Mouse (Mus musculus) midbrain, embryonic 16.5 days (tissue): ENCODE data around the gene Ccnf. TPM values are rescaled to one million over a fixed set of nuclear protein-coding genes. Genes with fewer than 3 reads are reported as not detected.

Experiments used
- ATAC-seq: fragments of 200-750 bp; cut with Nextera tagmentation; 2 replicates; pipeline ENCODE4 v1.8.0; 2017; ENCODE audit warnings: moderate TSS enrichment
- H3K27ac ChIP-seq: fragments of 300-500 bp; sonication (generic); 2 replicates; pipeline ENCODE4 v1.5.1; 2014; ENCODE audit warnings: mild to moderate bottlenecking, low read length, mixed read lengths
- H3K27me3 ChIP-seq: fragments of 300-500 bp; sonication (generic); 2 replicates; pipeline ENCODE4 v1.6.1; 2014; ENCODE audit warnings: low read depth, low read length, mixed read lengths; ENCODE audit not compliant: control insufficient read depth, insufficient read depth
- H3K36me3 ChIP-seq: fragments of 300-500 bp; sonication (generic); 2 replicates; pipeline ENCODE4 v1.6.1; 2014; ENCODE audit warnings: mild to moderate bottlenecking, low read length, moderate library complexity, mixed read lengths; ENCODE audit not compliant: control insufficient read depth, insufficient read depth
- H3K4me1 ChIP-seq: fragments of 300-500 bp; sonication (generic); 2 replicates; pipeline ENCODE4 v1.6.1; 2014; ENCODE audit warnings: mild to moderate bottlenecking, low read length, mixed read lengths; ENCODE audit not compliant: control insufficient read depth, insufficient read depth
- H3K4me2 ChIP-seq: fragments of 300-500 bp; sonication (generic); 2 replicates; pipeline ENCODE4 v1.6.1; 2014; ENCODE audit warnings: mild to moderate bottlenecking, low read length, mixed read lengths
- H3K4me3 ChIP-seq: fragments of 300-500 bp; sonication (generic); 2 replicates; pipeline ENCODE4 v1.5.1; 2014; ENCODE audit warnings: low read depth, mild to moderate bottlenecking, low read length, moderate library complexity, mixed read lengths
- H3K9ac ChIP-seq: fragments of 300-500 bp; sonication (generic); 2 replicates; pipeline ENCODE4 v1.6.1; 2014; ENCODE audit warnings: low read depth, low read length, mixed read lengths
- H3K9me3 ChIP-seq: fragments of 300-500 bp; sonication (generic); replicated peaks from 2 replicates; pipeline ENCODE4 v1.6.1; 2014; ENCODE audit warnings: mild to moderate bottlenecking, low read length, mixed read lengths; ENCODE audit not compliant: control insufficient read depth, poor library complexity, severe bottlenecking
- WGBS: fragments of 180-500 bp; shearing (Covaris S2); extraction: QIAGEN DNeasy Blood & Tissue Kit; methylation state at CpG from one replicate; pipeline ENCODE4 v1.1.7; 2014; 5-methylcytosine and 5-hydroxymethylcytosine counted together
- polyA plus RNA-seq: library from polyadenylated mRNA; unstranded; fragments of >200 nt; fragmentation: Nextera tagmentation; extraction: Ambion mirVana; gene quantifications from 2 replicates; pipeline ENCODE4 v1.2.1, GENCODE M21; 2015

Gene Ccnf
- polyA plus RNA-seq, 1 experiment from 2014 or later, result 12.7 TPM

- Histone ChIP-seq H3K4me1 (no peaks in the 10 kb centered on the region), H3K36me3 (no peaks in the 10 kb centered on the region), H3K4me2 (no peak overlapping the region), H3K4me3 (no peak overlapping the region), H3K9ac (no peak overlapping the region), H3K27ac (no peak overlapping the region), H3K27me3 (no peaks in the 10 kb centered on the region), H3K9me3 (0 out of 2 replicates have a peak, but pooled peaks cover 2% of the 10 kb centered on the region)
- no peak for ATAC-seq
- 72% methylated on average over 2 of the region's 2 CpGs for WGBS
Measured at GRCm38 (mm10) chr17:24264766-24265165, 13.5 kb upstream of the Ccnf start.

GRCm38 (mm10) chr17:24260516-24260915 is 9.2 kb upstream of the Ccnf start:
- H3K27ac ChIP-seq, result no peak overlapping the region
- 0 out of 2 replicates have a peak, but pooled peaks cover 2% of the 10 kb centered on the region for H3K9me3 ChIP-seq
- H3K4me1 ChIP-seq, result no peaks in the 10 kb centered on the region
- H3K9ac ChIP-seq, result no peak overlapping the region
- 79% methylated on average over 4 of the region's 4 CpGs for WGBS
- H3K36me3 ChIP-seq, result no peaks in the 10 kb centered on the region
- no peak for ATAC-seq
- H3K4me2 ChIP-seq, result no peak overlapping the region
- no peaks in the 10 kb centered on the region for H3K27me3 ChIP-seq
- no peak overlapping the region for H3K4me3 ChIP-seq

GRCm38 (mm10) chr17:24259702-24260101 is 8.4 kb upstream of the Ccnf start:
- no peak overlapping the region for H3K9ac ChIP-seq
- H3K36me3 ChIP-seq, result no peaks in the 10 kb centered on the region
- no peak overlapping the region for H3K4me2 ChIP-seq
- no peaks in the 10 kb centered on the region for H3K4me1 ChIP-seq
- WGBS, result 82% methylated on average over 5 of the region's 5 CpGs
- H3K9me3 ChIP-seq, result 0 out of 2 replicates have a peak, but pooled peaks cover 2% of the 10 kb centered on the region
- no peaks in the 10 kb centered on the region for H3K27me3 ChIP-seq
- H3K27ac ChIP-seq, result no peak overlapping the region
- ATAC-seq, result no peak
- no peak overlapping the region for H3K4me3 ChIP-seq

GRCm38 (mm10) chr17:24258981-24259380 is 7.7 kb upstream of the Ccnf start:
- WGBS, result 76% methylated on average over 4 of the region's 4 CpGs
- no peak for ATAC-seq

GRCm38 (mm10) chr17:24252329-24252728 is 1.0 kb upstream of the Ccnf start:
- H3K27me3 ChIP-seq, result no peaks in the 10 kb centered on the region
- no peak overlapping the region for H3K4me2 ChIP-seq
- no peaks in the 10 kb centered on the region; the same call in 1 of the 2 replicates for H3K36me3 ChIP-seq
- H3K4me3 ChIP-seq, result no peak overlapping the region
- no peak overlapping the region for H3K9ac ChIP-seq
- no peaks in the 10 kb centered on the region for H3K9me3 ChIP-seq
- WGBS, result 94% methylated on average over 2 of the region's 2 CpGs
- no peak for ATAC-seq
- no peak overlapping the region for H3K27ac ChIP-seq
- H3K4me1 ChIP-seq, result peaks cover 7% of the 10 kb centered on the region

More at GRCm38 (mm10) chr17:24258981-24259380, 7.7 kb upstream of the Ccnf start:
- Histone ChIP-seq H3K9ac (no peak overlapping the region), H3K9me3 (0 out of 2 replicates have a peak, but pooled peaks cover under 1% of the 10 kb centered on the region), H3K27me3 (no peaks in the 10 kb centered on the region), H3K4me2 (no peak overlapping the region), H3K27ac (no peak overlapping the region), H3K4me1 (no peaks in the 10 kb centered on the region), H3K4me3 (no peak overlapping the region), H3K36me3 (no peaks in the 10 kb centered on the region)

GRCm38 (mm10) chr17:24250988-24251319 is 330 bp downstream of the Ccnf start:
- Histone ChIP-seq H3K4me3 (peak overlapping the region; percentile 73), H3K9ac (peak overlapping the region; percentile 79), H3K27ac (peak overlapping the region; percentile 67), H3K36me3 (no peaks in the 10 kb centered on the region; the same call in 1 of the 2 replicates), H3K4me1 (peaks cover 7% of the 10 kb centered on the region), H3K27me3 (no peaks in the 10 kb centered on the region), H3K9me3 (no peaks in the 10 kb centered on the region), H3K4me2 (peak overlapping the region; percentile 92)
- no peak for ATAC-seq
- under 1% methylated on average over 32 of the region's 32 CpGs for WGBS

GRCm38 (mm10) chr17:24248641-24249040 is 2.6 kb downstream of the Ccnf start:
- Histone ChIP-seq H3K4me3 (no peak overlapping the region), H3K27ac (no peak overlapping the region), H3K9me3 (no peaks in the 10 kb centered on the region), H3K4me1 (peaks cover 7% of the 10 kb centered on the region), H3K36me3 (peaks cover 7% of the 10 kb centered on the region), H3K9ac (no peak overlapping the region), H3K27me3 (no peaks in the 10 kb centered on the region), H3K4me2 (no peak overlapping the region)
- no peak for ATAC-seq
- WGBS, result 97% methylated on average over 2 of the region's 2 CpGs

- Histone ChIP-seq H3K9ac (no peak overlapping the region), H3K27me3 (no peaks in the 10 kb centered on the region), H3K27ac (no peak overlapping the region), H3K36me3 (peaks cover 22% of the 10 kb centered on the region), H3K9me3 (no peaks in the 10 kb centered on the region), H3K4me3 (no peak overlapping the region), H3K4me1 (no peaks in the 10 kb centered on the region), H3K4me2 (no peak overlapping the region)
- WGBS, result over 99% methylated on average over 8 of the region's 8 CpGs
- ATAC-seq, result no peak
Measured at GRCm38 (mm10) chr17:24244061-24244460, 7.2 kb downstream of the Ccnf start.

- H3K36me3 ChIP-seq, result peaks cover 22% of the 10 kb centered on the region
Measured at GRCm38 (mm10) chr17:24243311-24243969, 7.8 kb downstream of the Ccnf start.

More at GRCm38 (mm10) chr17:24243311-24243969, 7.8 kb downstream of the Ccnf start:
- ATAC-seq, result no peak
- WGBS, result 84% methylated on average over 4 of the region's 4 CpGs
- Histone ChIP-seq H3K4me2 (no peak overlapping the region), H3K27ac (no peak overlapping the region), H3K27me3 (no peaks in the 10 kb centered on the region), H3K9me3 (no peaks in the 10 kb centered on the region), H3K4me3 (no peak overlapping the region), H3K4me1 (no peaks in the 10 kb centered on the region), H3K9ac (no peak overlapping the region)
